Mouse (Mus musculus) megakaryocyte, embryonic 14.5 days (primary cell): Measurements from ENCODE around the gene Vtcn1. TPM values are rescaled to one million over a fixed set of nuclear protein-coding genes. Genes with fewer than 3 reads are reported as not detected.

Experiments
- H3K27me3 ChIP-seq: replicated peaks from 2 replicates; pipeline ENCODE3; 2012; ENCODE audit warnings: inconsistent platforms
- H3K36me3 ChIP-seq: replicated peaks from 2 replicates; pipeline ENCODE3; 2012; ENCODE audit warnings: low read length, inconsistent platforms, mixed read lengths
- H3K4me1 ChIP-seq: 2 replicates; pipeline ENCODE4 v1.6.1; 2012; ENCODE audit warnings: inconsistent platforms
- H3K4me3 ChIP-seq: replicated peaks from 2 replicates; pipeline ENCODE3; 2012; ENCODE audit warnings: moderate library complexity, mild to moderate bottlenecking, inconsistent platforms
- H3K9me3 ChIP-seq: 2 replicates; pipeline ENCODE4 v1.6.1; 2012; ENCODE audit warnings: inconsistent platforms
- FLI1 ChIP-seq: IDR thresholded peaks from 2 replicates; pipeline ENCODE4 v1.6.1; 2012; ENCODE audit warnings: low read length, inconsistent platforms, mixed read lengths
- GATA1 ChIP-seq: IDR thresholded peaks from 3 replicates; pipeline ENCODE4 v1.6.1; 2012; ENCODE audit warnings: mixed read lengths, low read length, inconsistent platforms, borderline replicate concordance
- polyA plus RNA-seq: library from polyadenylated mRNA; stranded (reverse); fragments of >175 nt; gene quantifications from 2 replicates; pipeline ENCODE4 v1.2.3, GENCODE M21; 2012; ENCODE audit warnings: low replicate concordance; ENCODE audit not compliant: insufficient read depth

The Vtcn1 gene
- not detected in 2 replicates for polyA plus RNA-seq

DNA sequence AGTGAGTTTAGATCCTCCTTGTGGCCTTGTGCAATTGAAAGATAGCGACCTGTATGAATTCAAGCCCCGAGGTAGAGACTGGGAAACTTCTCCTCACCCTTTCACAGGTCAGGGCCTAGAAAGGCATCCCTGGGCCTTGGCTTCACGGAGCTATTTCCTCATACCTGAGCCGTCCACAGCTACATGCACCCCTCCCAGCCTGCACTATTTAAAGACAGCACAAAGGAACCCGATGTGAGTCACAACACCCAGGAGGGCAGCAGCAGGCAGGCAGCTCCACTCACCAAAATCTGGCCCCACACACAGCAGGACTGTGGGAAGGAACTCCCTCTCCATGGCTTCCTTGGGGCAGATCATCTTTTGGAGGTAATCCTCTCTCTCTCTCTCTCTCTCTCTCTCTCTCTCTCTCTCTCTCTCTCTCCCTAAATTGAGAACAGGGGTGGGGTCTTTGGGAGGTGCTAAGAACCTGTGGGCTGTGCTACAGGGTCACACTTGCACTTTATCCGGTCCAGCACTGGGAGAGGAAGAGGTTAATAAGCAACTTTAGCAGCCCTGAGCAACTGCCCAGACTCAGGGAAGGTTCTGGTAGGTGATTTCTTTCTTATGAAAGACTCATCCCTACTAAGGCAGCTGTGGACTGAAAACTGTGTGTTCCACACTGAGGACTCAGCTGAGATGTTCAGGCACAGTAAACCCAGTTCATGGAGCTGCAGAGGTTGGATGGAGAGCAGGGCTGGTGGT lies at the start of gene Vtcn1:
Vtcn1 (plus strand) TSS at position 235 of the 741 bp plus-strand sequence.
- peaks cover 5% of the 10 kb centered on the region for H3K4me1 ChIP-seq
- no peak within 1 kb of the TSS for H3K4me3 ChIP-seq
- TF ChIP-seq FLI1 (no peak), GATA1 (no peak)
- peaks cover 14% of the 10 kb centered on the region for H3K27me3 ChIP-seq
- H3K9me3 ChIP-seq = no peaks in the 10 kb centered on the region
- H3K36me3 ChIP-seq = no peaks in the 10 kb centered on the region

DNA sequence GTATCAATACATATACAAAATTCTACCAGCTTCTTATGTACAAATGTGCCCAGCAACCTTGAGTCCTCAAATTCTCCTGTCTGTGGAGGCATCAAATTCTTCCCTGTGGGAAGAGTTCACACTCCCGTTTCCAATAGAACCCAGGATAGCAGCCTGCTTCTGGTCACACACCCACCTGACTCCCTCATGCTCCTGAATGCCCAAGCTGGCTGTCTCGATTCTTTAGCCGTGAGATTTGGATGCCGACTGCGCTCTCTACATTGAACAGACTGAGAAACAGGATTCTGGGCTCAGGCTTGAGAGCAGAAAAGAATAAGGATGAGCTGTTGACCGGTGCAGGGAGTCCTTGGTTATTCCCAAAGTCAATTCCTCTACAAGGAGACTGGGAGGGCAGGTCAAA lies 48.3 kb upstream of the Vtcn1 start:
- H3K9me3 ChIP-seq = 0 out of 2 replicates have a peak, but pooled peaks cover under 1% of the 10 kb centered on the region
- TF ChIP-seq GATA1 = no peak
- TF ChIP-seq FLI1 = no peak
- H3K4me1 ChIP-seq = peaks cover 8% of the 10 kb centered on the region
- no peak overlapping the region for H3K4me3 ChIP-seq
- H3K27me3 ChIP-seq = peaks cover 4% of the 10 kb centered on the region
- H3K36me3 ChIP-seq = no peaks in the 10 kb centered on the region

DNA sequence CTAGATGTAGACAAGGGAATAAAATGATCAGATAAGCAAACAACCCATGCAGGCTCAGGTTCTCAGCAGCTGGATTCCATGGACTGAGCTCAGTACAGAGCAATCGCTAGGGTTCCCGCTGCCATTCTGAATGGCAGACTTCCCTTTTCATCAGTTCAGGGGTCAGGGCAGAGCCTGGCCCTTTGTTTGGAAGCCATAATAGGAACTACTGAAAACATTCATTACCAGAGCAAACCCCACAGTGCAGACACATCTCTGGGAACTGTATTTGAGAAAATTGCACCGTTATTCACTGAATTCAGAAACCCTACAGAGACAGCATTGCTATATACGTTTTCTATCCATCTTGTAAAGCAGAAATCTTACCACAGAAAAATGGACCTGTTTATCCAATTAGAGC lies 47.7 kb upstream of the Vtcn1 start:
- Histone ChIP-seq H3K4me1 (peaks cover 12% of the 10 kb centered on the region), H3K9me3 (no peaks in the 10 kb centered on the region), H3K27me3 (peaks cover 4% of the 10 kb centered on the region), H3K4me3 (no peak overlapping the region), H3K36me3 (no peaks in the 10 kb centered on the region)
- TF ChIP-seq FLI1 = no peak
- TF ChIP-seq GATA1 = no peak

DNA sequence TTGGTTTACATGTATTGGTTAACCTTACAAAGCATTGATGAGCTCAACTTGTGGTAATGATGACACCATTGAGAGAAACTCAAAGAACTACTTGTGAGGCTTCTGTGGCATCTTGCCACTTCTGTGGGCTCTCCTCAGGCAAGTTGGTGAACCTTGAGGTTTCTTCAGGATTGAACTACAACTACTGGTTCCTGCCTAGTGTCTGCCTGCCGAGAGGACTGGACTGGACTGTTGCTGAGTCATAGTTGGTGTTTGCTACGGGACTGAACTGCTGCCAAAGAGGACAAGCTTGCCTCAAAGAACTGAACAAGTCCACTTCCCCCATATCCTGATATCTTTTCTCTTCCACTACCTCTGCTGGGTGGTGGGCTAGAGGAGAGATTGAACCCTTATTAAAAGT lies 39.2 kb upstream of the Vtcn1 start:
- no peak for TF ChIP-seq GATA1
- no peak for TF ChIP-seq FLI1

DNA sequence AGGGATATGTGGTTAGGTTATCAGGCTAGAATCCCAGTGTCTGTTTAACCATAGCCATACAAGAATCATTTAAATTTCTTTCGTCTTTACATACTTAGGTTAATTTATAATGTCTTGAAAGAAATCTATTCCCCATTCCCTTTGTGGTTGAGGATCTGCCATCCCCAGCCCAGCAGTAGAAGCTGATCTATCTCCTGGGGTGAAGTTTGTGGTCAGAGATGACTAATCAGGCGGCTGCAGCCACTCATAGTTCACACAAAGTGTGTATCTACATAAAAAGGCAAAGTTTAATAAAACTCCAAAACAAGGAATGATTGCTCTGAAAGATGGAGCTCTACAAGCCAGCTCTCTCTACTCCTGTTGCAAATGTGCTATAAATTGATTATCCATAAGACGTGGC lies 33.6 kb upstream of the Vtcn1 start:
- Histone ChIP-seq H3K4me1 (peaks cover 9% of the 10 kb centered on the region), H3K4me3 (no peak overlapping the region), H3K27me3 (peaks cover 14% of the 10 kb centered on the region), H3K9me3 (peaks cover 7% of the 10 kb centered on the region), H3K36me3 (no peaks in the 10 kb centered on the region)
- TF ChIP-seq FLI1 (no peak), GATA1 (no peak)

More for the DNA sequence above, 39.2 kb upstream of the Vtcn1 start:
- peaks cover 14% of the 10 kb centered on the region for H3K4me1 ChIP-seq
- no peak overlapping the region for H3K4me3 ChIP-seq
- peaks cover 2% of the 10 kb centered on the region for H3K27me3 ChIP-seq
- peaks cover 10% of the 10 kb centered on the region for H3K9me3 ChIP-seq
- no peaks in the 10 kb centered on the region for H3K36me3 ChIP-seq

DNA sequence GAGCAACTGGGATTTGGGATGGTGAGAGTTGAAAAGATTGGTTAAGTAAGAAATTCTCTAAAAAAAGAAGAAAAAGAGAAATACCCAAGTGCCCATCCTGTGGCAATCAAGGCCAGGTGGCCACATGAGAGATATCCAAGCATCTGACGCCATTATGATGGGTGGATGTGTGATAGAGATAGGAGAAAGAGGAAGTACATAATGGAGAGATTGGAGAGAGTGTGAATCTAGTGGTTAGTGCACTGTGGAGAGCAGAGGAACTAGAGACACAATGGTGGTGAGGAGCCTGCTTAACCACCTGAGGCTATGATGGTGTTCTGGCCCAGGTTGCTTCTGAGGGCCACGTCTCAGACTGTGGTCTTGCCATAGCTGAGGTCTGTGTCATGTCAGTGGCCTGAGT lies 31.9 kb upstream of the Vtcn1 start:
- H3K36me3 ChIP-seq = no peaks in the 10 kb centered on the region
- peaks cover 6% of the 10 kb centered on the region for H3K9me3 ChIP-seq
- peaks cover 9% of the 10 kb centered on the region for H3K4me1 ChIP-seq
- peak overlapping the region; percentile 2 for H3K4me3 ChIP-seq
- H3K27me3 ChIP-seq = peaks cover 14% of the 10 kb centered on the region
- no peak for TF ChIP-seq GATA1
- no peak for TF ChIP-seq FLI1

GRCm38 (mm10) chr3:100796571-100796970 lies 28.7 kb upstream of the Vtcn1 start:
- H3K27me3 ChIP-seq = peaks cover 14% of the 10 kb centered on the region
- H3K36me3 ChIP-seq = no peaks in the 10 kb centered on the region
- no peak overlapping the region for H3K4me3 ChIP-seq
- peaks cover 9% of the 10 kb centered on the region for H3K4me1 ChIP-seq
- no peaks in the 10 kb centered on the region for H3K9me3 ChIP-seq
- TF ChIP-seq FLI1 (no peak), GATA1 (no peak)

DNA sequence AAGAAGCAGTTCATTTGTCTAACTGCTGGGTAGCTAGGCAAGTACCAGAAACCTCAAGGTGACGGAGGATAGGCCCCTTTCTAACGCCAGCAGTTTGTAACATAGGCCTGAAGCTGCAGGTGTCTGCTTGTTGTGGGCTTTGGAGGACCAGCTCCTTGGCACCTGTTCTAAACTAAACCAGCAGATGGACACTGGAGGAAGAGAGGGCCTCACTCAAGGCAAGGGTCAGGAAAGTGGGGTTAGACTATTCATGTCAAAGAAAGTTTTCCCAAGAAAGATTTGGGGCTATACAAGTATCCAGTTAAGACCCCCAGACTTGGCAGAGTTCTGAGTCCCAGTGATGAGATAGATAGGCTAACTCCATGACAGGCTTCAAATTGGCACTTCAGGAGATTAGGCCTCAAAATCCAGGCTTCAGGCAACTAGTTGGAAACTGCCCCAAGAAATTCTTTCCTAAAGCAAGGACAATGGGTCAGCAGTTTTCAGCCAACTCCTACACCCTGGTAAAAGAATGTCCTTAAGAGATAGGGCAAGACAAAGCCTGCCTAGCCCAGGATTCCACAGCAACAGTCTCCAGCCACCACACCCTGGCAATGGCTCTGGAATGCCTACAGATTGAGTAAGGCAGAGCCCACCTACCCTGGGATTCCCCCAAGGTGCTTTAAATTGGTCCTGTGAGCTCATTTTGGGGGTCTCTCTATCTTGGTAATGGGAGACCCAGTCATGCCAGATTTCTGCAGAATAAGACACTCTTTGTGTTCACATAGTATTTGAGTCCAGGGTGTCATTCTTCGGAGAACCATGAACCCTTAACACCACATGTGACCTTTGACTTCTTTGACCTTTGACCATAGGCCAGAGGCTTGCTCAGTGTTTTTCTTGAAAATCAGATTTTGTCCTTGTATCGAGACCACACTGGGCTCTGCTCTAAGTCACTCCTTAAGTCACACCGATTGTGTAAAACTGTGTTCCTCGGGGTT lies 27.8 kb upstream of the Vtcn1 start:
- peaks cover 14% of the 10 kb centered on the region for H3K27me3 ChIP-seq
- TF ChIP-seq FLI1 (no peak), GATA1 (no peak)
- no peaks in the 10 kb centered on the region for H3K36me3 ChIP-seq
- peaks cover 6% of the 10 kb centered on the region; the same call in 1 of the 2 replicates for H3K4me1 ChIP-seq
- H3K9me3 ChIP-seq = no peaks in the 10 kb centered on the region
- no peak overlapping the region for H3K4me3 ChIP-seq

DNA sequence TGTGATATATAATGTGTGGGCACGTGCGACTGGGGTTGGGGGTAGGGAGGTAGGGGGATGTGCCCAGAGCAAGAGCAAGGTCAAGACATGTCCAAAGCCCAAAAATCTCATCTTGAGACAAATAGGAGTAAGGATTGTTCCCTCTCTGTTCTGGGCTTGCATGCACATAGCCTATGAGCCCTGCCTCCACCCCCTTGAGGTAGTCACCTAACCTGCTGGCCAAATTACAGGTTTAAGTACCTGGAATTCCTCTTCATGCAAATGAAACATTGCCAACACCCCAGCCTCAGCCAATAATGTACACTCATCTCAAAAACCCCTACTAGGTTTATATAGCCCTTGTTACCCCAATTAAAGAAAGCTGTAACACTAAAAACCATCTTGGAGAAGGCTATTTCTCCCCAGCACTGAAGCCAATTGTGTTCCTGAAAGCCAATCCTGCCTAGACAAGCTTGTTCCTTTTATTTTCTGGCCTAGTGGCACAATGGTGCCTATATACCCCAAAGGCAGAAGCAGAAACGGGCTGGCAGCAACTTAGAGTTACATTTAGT lies 26.3 kb upstream of the Vtcn1 start:
- no peaks in the 10 kb centered on the region for H3K4me1 ChIP-seq
- no peak for TF ChIP-seq GATA1
- no peak for TF ChIP-seq FLI1
- peaks cover 3% of the 10 kb centered on the region for H3K27me3 ChIP-seq
- no peaks in the 10 kb centered on the region for H3K36me3 ChIP-seq
- no peak overlapping the region for H3K4me3 ChIP-seq
- no peaks in the 10 kb centered on the region for H3K9me3 ChIP-seq

DNA sequence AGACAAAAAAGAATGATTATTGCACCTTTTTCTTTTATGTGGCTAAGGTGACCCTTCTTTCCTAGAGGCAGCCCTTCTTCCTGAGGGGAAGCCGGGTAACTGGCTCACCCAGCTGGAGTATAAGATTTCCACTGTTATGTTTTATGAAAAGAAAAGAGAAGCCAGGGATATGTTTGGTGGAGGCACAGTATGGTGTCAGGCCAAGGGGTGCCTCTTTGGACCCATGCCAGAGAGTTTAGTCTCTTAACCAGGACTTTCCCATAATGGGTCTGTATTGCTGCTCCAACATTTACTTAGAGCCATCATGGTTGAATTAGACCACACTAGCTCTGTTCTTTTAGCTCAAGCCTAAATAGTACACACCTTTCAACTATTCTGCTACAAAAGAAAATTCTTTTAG lies 20.3 kb upstream of the Vtcn1 start:
- no peak for TF ChIP-seq GATA1
- TF ChIP-seq FLI1 = no peak
- peaks cover 2% of the 10 kb centered on the region for H3K27me3 ChIP-seq
- no peak overlapping the region for H3K4me3 ChIP-seq
- no peaks in the 10 kb centered on the region for H3K9me3 ChIP-seq
- no peaks in the 10 kb centered on the region for H3K4me1 ChIP-seq
- H3K36me3 ChIP-seq = no peaks in the 10 kb centered on the region
